Mouse (Mus musculus): Measurements from ENCODE around the gene Hilpda.
A peak's percentile ranks its signal among the peaks of the same experiment; 100 is the strongest.

The Hilpda gene

DNA sequence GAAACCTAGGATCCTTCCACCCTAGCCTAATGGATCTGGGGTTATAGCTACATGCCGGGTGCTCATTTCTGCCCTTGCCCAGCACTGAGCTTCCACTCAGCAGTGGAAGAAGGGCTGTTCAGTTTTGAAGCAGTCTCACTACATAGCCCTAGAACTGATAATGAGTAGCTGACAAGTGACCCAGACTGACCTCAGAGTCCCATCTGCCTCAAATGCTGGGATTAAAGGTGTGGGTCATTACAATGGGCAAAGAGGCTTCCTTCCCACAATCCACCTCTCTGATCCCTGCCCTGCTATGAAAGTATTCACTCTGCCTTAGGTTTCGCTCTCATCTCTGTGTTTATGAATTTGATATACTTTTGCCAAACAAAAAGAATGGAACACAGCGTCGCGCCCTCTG lies 4.5 kb downstream of the Hilpda start:
- no peak for DNase-seq (ENCODE audit: extremely low read depth, low read depth)

DNA sequence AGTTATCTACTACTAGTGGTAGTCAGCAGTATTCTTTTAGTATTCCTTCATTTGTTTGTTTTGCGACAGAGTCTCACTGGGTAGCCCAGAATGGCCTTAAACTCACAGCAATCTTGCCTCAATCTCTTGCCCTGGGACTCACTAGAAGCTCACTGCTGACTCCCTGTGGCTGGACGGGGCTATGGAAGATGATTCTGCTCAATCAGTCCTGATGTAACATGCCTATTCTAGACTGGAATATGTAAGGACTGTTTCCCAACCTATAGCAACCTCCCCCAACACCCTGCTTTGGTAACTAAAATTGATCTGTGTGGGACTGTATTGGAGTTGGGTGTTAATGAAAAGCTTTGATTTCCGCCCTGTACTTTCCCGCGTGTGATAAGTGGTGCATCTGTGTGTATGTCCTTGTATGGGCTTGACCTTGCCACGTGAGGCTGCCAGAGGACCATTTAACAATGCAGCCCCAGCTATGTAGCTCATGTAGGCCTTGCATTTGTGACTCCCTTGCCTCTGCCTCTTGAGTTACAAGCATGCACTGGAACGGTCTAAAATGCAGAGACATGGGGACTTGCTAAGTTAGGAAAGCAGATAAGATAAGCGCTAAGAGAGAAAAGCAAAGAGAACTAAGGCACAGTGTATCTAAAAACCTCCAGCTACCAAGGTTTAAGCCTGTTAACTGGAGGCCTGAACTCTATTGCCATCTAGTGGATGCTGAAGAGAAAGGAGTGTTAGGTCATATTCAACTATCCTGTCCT lies 6.4 kb downstream of the Hilpda start:
- DNase-seq (ENCODE audit: extremely low read depth, low read depth), result peak; percentile 71

DNA sequence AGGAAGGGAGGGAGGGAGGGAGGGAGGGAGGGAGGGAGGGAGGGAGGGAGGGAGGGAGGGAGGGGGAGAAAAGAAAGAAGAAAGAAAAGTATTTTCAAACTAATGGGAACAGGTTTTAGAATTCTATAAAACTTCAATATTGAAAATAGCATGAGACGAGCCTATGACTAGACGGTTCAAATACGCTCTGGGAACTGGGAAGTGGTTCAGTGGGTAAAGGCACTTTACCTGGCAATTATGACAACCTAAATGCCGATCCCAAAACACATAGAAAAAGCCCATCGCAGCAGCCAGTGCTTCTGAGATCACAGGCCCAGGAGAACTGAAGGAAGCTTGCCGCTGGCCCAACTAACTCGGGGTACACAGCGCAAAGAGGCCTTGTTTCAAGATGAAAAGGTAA lies 7.0 kb downstream of the Hilpda start, which contains the start of gene Fam71f2:
Fam71f2 (plus strand) TSS at position 301 of the 400 bp plus-strand sequence.
- DNase-seq (ENCODE audit: extremely low read depth, low read depth), result no peak

DNA sequence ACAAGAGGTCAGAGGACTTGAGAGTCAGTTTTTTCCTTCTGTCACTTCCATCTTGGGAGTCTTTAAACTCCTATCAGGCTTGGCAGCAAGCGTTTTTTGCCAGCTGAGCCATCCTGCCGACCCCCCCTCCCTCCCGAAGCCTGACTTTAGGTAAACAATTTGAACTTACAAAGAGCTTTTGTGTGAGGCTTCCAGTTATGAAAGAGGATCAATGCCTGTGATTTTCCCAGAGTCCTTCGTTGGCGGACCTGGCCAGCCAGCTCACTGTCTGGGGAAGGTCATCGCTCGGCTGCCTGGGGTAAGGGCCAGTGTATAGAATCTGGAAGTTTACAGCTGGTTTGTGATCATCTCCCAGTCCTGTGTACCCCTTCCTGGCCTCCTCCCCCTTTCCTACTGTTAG lies 8.4 kb downstream of the Hilpda start:
- no peak for DNase-seq (ENCODE audit: extremely low read depth, low read depth)

DNA sequence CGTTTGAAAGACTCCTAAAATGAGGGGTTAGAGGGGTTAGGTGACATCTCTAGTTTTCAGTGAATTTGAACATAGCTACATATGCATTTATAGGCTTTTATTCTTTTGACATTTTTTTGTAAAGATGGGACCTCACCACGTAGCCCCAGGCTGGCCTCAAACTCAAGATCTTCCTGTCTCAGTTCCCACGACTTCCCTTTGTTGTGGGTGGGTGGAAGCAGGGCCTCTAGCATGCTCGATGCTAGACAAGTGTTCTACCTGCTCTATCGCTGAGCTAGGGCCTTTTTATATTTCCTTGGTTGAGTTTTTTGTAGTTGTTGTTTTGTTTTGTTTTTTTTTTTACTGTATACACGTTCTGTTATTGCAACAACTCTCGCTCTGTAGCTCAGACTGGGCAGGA lies 14.6 kb downstream of the Hilpda start:
- no peak for DNase-seq (ENCODE audit: extremely low read depth, low read depth)

DNA sequence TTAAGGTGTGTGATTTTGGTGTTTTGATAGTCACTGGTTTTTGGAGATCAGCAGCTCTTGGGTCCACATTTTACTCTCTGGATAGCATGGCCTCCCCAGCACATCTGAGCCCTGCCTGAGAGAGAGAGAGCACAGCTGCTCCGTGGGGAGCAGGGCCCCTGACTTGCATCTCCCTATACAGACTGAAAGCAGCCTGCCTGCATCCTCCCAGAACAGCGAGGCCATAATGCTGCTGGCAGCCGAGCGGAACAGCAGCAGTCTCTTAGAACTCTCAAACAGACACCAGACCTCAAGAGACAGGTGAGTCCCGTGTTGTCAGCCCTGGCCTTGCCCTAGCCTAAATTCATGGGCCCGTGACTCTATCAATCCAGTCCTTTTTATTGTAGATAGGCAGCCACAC lies 15.2 kb downstream of the Hilpda start:
- no peak for DNase-seq (ENCODE audit: extremely low read depth, low read depth)

DNA sequence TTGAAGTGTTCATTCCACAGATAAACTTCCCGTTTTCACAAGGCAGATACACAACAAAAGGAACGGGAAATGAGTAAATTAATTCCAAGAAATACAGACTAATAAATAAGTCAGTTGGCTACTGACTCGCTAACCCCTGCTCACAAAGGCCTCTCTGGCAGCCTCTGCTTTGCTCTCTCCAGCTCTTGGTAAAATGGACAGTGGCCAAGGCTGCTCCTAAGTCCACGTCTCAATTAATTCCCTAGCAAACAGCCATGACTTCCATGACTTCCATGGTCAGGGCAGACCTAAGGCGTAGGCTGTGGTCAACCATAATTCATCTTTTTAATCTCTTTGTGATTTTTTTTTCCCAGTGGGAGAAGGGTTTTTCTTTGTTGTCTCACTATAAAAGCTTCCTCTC lies 15.7 kb downstream of the Hilpda start:
- no peak for DNase-seq (ENCODE audit: extremely low read depth, low read depth)

DNA sequence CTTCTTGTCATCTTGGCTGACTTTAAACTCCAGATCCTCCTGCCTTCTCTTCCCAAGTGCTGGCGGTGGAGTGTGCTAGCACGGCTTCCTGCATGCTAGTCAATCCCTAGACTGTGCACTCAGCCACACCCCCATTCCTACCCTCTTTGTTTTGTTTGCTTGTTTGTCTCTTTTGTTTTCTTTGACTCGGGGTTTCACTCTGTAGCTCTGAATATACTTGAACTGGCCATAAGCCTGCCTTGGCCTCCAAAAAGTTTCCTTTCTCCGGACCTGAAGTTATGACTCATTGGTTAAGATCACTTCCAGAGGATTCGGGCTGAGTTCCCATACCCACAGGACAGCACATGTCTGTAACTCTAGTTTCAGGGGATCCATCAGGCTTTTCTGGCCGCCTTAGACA lies 16.4 kb downstream of the Hilpda start:
- DNase-seq (ENCODE audit: extremely low read depth, low read depth), result no peak

DNA sequence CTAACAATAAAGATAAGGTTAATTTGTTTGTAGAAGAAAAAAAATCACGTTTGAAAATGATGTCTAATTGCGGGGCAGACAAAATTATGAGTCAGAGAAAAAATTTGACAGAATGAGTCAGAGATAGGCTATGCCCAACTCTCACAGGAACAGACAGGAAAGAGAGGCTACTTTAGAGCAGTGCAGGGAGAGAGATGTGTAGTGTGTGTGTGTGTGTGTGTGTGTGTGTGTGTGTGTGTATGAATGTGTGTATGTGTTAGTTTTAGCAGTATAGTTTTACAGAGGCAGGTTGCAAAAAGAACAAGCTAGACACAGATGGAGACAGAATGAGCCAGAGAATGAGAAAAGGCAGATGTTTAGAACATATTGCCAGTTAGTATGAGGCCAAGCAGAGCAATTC lies 26.8 kb downstream of the Hilpda start:
- DNase-seq (ENCODE audit: extremely low read depth, low read depth), result no peak

DNA sequence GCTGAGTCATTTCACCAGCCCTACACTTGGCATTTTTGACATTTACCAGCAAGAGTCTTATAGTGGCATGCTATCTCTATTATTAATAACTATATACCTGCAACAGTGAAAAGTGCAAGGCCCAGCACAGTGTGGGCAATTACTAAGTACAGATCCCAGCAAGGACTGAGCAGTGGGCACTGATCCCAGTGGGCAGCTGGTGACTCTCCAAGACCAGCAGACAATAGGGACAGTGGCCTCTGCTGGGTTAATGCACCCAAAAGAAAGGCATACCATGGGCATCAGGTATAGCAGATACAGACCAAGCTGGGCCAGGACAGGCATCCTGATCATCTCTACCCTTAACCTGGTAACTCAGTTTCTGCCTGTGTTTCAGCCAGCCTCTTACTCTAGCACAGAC lies 31.0 kb downstream of the Hilpda start:
- DNase-seq (ENCODE audit: extremely low read depth, low read depth), result no peak

DNA sequence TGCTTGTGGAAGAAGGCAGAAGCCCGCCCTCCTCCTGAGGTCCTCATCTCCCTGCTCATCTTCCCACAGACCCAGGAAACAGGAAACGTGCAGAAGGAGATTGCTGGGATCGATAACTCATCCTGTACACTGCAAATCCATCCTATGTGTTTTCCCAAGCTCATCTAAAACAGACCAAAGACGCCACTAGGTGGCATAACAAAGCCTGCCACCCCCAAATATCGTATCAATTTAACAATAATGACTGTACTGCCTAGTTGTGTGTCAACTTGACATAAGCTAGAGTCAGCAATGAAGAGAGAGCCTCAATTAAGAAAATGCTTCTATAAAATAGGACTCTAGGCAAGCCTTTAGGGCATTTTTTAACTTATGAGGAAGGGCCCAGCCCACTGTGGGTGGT lies 31.4 kb downstream of the Hilpda start:
- no peak for DNase-seq (ENCODE audit: extremely low read depth, low read depth)

DNA sequence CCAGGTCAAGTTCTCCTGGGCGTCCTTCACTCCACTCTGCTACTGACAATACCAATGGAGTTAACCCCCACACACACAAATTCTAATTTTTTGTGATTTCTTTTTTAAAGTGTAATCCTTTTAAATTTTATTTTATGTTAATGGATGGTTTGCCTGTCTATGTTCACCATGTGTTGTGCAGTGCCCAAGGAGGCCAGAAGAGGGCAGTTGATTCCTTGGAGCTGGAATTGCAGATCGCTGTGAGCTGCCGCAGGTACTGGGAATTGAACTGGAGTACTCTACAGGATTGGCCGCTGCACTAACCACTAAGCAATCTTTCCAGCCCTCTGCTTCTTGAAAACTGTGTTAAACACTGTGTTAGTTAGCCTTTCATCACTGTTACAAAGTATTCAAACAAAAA lies 33.2 kb downstream of the Hilpda start:
- no peak for DNase-seq (ENCODE audit: extremely low read depth, low read depth)

DNA sequence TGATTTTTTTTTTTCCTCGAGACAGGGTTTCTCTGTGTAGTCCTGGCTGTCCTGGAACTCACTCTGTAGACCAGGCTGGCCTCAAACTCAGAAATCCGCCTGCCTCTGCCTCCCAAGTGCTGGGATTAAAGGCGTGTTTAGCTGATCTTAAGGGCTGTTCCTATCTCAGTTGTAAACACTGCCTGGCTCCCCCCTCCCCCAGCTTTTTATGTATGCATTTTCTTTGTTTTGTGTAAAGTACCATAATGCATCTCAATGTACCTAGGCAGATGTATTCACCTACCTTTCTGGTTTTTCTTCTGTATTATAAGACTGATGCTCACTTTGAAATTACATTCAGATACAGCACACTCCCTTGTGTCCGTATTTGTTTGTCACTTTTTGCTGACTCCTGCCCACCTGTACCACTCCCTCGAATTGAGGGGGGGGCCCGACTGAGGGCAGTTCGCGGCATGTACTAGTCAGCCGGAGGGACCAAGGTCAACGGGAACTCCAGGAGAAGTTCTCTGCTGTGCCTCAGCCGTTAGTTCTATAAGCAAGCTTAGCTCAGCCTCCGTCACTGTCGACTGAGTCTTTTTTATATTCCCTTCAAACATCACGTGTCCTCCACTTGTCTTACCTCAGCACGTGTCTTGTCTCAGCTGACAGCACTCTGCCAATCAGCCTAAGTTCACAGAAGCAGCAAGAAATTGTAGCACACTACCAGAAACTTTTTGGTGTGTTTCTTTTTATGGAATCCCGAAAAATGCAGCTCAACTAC lies 36.7 kb downstream of the Hilpda start:
- no peak for DNase-seq (ENCODE audit: extremely low read depth, low read depth)

DNA sequence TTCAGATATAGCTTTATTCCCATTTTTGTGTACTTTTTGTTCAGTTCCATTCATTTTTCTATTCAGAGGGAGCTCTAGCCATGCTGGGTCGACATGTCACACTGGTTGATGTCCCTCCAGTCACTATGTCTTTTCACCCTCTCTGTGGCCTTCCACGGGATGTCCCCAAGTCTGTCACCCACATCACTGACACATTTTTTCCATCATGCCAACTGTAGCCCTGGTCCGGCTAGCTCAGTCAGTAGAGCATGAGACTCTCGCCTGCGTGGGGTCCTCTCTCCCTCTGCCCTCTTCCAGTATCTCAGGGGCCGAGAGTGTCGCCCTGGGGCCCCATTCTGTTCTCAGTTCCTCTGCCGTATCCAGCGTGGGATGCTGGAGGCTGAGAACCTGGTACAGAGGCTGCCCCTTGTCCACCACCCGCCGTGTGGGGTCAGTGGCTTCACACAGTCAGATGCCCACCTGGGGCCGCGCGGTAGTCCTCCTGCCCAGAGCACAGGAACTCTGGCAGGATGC lies 41.5 kb downstream of the Hilpda start:
- DNase-seq (ENCODE audit: extremely low read depth, low read depth), result no peak

DNA sequence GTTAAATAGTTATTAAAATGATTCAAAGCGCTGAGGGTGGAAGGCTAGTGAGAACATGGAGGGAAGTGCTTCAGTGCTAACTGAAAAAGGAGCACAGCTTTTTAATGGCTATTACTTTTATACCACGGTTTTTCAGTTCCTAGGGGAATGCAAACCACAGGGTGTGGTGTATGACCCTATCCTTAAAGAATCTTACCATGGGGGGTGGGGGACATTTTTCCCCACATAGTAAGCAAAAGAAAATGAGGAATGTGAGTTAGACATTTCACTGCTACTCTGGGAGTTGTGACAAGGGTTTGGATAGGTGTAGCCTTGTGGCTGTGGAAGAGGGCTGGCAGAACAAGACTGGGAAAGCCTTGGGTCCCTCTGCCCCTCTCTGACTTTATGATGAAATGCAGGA lies 45.0 kb downstream of the Hilpda start:
- DNase-seq (ENCODE audit: extremely low read depth, low read depth), result no peak

DNA sequence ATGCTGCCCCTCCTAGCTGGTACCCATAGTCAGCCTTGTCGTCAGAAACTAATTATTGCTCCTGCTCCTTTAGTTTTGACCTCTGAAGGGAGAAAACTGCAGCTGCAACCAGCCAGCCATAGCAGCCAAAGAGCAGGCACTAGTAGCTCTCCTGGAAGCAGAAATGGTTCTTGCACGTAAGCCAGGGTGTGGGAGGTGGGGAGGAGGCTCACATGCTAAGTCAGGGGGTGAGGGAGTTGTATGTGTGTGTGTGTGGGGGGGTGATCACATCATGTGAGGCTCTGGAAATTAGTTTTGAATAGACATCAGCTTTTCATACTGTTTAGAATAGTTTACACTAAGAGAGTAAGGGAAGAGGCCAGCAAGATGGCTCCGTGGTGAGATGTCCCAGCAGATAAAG lies 45.7 kb downstream of the Hilpda start:
- DNase-seq (ENCODE audit: extremely low read depth, low read depth), result no peak

DNA sequence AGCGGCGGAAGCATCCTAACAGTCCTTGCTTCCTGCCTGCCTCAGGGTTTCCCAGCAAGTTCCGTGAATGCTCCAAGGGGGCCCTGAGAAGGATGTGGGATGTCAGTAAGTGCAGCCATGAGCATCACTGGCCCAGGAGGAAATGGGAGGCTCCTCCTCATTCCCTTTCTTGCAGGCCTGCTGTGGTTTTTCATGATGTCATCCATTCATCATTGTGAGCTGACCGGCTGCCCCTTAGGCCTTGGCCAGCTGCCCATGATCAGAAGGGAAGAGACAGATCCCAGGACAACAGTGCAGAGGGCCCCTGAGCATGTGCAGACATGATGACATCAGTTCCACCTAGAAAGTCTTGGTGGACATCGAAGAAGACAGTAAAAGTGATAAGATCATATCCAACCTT lies 46.6 kb downstream of the Hilpda start, which contains the start of gene Fam71f1:
Fam71f1 (plus strand) TSS at position 262 of the 400 bp plus-strand sequence.
- no peak for DNase-seq (ENCODE audit: extremely low read depth, low read depth)

DNA sequence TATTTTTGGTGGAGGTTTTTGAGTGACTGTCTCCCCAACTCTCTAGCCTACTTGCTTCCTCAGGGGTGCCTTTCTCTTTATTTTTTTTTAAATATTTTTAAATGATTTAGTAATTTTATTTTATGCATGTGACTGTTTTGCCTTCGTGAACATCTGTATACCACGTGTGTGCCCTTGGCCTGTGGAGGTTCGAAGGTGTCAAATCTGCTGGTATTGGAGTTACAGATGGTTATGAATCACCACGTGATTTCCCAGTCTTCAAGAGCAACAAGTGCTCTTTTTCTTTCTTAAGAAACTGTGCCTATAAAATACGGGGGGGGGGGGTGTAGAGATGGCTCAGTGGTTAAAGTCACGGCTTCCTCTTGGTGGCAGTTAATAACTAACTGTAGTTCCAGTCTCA lies 49.3 kb downstream of the Hilpda start:
- DNase-seq (ENCODE audit: extremely low read depth, low read depth), result no peak

DNA sequence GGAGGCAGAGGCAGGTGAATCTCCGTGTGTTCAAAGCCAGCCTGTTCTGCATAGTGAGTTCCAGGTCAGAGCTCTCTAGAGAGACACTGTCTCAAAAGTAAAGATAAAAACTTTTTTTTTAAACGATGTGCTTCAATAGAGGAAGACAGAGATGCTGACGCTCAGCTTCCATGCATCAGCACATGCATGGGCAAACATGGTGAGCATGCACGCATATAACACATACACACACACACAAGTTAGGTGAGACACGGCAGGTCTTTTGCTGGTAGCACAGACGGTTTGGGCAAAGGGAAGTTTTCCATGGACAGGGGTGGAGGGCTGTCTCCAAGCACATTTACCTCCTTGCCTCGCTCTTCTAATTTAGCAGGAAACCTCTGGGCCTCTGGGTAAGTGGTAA lies 49.9 kb downstream of the Hilpda start:
- no peak for DNase-seq (ENCODE audit: extremely low read depth, low read depth)

DNA sequence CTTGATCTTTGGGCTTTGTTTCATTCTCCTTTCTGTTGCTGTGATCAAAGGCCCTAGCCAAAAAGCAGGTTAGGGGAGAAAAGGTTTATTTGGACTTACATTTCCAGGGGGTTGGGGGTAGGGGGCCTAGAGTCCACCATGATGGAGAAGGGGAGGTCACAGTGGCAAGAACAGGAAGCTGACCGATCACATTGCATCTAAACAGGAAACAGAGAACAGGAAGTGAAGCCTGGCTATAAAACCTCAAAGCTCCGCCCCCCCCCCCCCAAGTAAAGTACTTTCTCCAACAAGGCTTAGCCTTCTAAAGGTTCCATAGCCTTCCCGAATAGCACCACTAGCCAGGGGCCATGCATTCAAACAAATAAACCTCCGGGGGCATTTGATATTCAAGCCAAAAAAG lies 50.4 kb downstream of the Hilpda start:
- DNase-seq (ENCODE audit: extremely low read depth, low read depth), result no peak

Measured in MEL-GATA-1-ER (cell line).